Mouse (Mus musculus) cortical plate, adult 2 months (tissue): Measurements from ENCODE around the gene Veph1. TPM values are rescaled to one million over a fixed set of nuclear protein-coding genes. Genes with fewer than 3 reads are reported as not detected.
A peak's percentile ranks its signal among the peaks of the same experiment; 100 is the strongest.

Experiments
- H3K27ac ChIP-seq: fragments of 200-500 bp; 2 replicates; pipeline ENCODE4 v1.5.1; 2012; ENCODE audit warnings: low read length, control low read depth, inconsistent platforms; ENCODE audit not compliant: insufficient read depth
- H3K4me1 ChIP-seq: fragments of 200-500 bp; 2 replicates; pipeline ENCODE4 v1.6.1; 2011; ENCODE audit warnings: low read length; ENCODE audit not compliant: control insufficient read depth, insufficient read depth
- H3K4me3 ChIP-seq: fragments of 200-500 bp; 2 replicates; pipeline ENCODE4 v1.5.1; 2011; ENCODE audit warnings: mild to moderate bottlenecking, low read length, control low read depth; ENCODE audit not compliant: insufficient read depth
- CTCF ChIP-seq: fragments of 200-500 bp; IDR thresholded peaks from 2 replicates; pipeline ENCODE4 v1.5.1; 2011; ENCODE audit warnings: mild to moderate bottlenecking, control low read depth, low read length; ENCODE audit not compliant: insufficient read depth; ENCODE audit errors: extremely low read depth
- POLR2A ChIP-seq: fragments of 200-500 bp; IDR thresholded peaks from 2 replicates; pipeline ENCODE4 v1.6.1; 2011; ENCODE audit warnings: mild to moderate bottlenecking, low read length, control low read depth; ENCODE audit not compliant: insufficient read depth; ENCODE audit errors: extremely low read depth
- polyA plus RNA-seq: library from polyadenylated mRNA; depleted of rRNA; stranded (reverse); fragments of >200 nt; gene quantifications from 2 replicates; pipeline ENCODE4 v1.2.3, GENCODE M21; 2012; rRNA removed

Gene Veph1
- polyA plus RNA-seq = 0.04 and 0.06 TPM in 2 replicates

DNA sequence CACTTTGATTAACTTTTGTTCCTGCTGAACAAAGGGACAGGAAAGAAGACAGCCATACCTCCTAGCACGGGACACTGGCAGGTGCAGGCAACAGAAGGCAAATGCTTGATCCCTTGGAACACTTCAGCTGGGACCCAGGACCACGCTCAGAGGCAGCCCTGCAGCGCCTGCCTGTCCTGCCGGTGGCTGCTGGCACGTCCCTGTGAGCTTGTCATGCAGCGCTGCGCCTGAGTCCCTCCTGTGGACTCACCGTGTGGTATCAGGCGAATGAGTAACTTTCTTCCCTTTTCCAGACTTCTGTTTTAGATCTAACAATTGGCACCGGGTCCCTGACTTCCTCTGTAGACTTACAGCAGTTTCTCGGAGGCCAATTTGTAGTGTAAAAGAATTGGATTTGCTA, at the start of gene Veph1:
TSS of gene Veph1 (minus strand) at position 293 of the 400 bp plus-strand sequence.
- TF ChIP-seq POLR2A (no peak), CTCF (no peak)
- H3K27ac ChIP-seq = no peak within 1 kb of the TSS
- H3K4me3 ChIP-seq = no peak within 1 kb of the TSS
- no peaks in the 10 kb centered on the region for H3K4me1 ChIP-seq

DNA sequence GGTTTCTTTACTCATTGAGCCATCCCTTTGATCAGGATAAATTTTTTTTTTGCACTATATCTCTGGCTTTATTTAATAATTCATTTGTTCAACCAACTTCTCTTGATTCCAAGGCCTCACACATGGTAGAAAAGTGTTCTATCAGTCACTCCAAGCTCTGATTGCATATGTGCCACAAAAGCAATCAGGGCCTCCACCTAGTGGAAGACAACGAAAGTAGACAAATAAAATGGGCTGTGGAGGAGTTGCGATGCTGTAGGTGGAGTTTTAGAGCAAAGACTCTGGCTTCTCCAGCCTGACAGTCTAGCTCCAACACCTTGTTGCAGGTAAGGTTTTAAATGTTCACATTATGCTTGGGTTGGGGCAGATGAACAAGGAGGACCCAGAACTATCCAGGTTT, 44.1 kb upstream of the Veph1 start:
- no peak for TF ChIP-seq CTCF
- no peak for TF ChIP-seq POLR2A
- H3K4me1 ChIP-seq = no peaks in the 10 kb centered on the region

DNA sequence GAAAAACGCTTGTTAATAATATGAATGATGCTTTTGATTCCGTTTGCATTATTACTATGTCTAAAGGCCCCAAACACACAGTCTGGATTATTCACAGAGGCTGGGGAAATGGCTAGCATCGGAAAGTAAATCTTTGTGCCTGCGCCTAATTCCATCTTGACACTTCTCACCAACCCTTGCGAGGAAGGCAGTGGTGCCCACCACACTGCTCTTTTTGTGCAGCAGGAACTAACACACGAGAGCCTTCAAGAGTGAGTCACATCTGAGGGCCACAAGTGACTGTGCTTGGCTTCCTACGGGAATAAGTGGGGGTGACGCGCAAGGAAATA, 35.7 kb upstream of the Veph1 start:
- H3K27ac ChIP-seq = no peak overlapping the region
- no peak overlapping the region for H3K4me3 ChIP-seq
- no peaks in the 10 kb centered on the region; the same call in 1 of the 2 replicates for H3K4me1 ChIP-seq
- no peak for TF ChIP-seq POLR2A
- TF ChIP-seq CTCF = no peak

More for the DNA sequence above, 44.1 kb upstream of the Veph1 start:
- H3K27ac ChIP-seq = no peak overlapping the region
- H3K4me3 ChIP-seq = no peak overlapping the region

DNA sequence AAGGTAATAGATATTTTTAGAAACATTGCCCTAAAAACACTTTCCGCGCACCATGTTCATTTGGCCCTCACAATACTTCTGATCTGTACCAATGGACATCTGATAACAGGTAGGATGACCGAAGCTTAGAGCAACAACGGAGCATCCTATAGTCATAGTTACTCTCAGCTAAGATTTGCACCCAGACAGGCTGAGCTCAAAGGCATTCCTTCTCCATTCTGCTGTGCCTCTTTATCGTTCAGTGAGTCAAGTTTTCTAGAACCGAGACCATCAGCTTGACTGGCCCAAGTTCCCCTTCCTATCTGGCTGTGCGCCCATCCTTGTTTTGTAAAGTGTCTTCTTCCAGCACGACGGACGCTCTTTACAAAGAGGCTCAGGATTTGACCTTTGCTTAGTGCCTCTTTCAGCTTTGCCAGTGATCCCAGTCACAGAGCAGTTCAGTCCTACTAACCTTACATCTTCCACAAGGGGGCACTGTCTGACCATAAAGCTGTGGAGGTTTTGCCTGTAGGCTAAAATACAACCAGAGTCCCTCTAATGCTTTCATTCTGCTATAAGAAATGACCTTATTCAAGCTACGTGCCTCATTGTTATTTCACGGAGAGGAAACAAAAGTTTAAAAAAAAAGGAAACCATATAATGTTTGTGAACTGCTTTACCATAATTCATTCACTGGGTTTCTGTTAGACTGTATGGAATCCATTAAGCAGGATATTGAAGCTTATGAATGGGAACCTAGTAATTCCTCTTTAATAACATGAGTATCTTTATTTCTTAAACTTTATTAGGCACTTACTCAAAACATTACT, 35.2 kb upstream of the Veph1 start:
- no peak overlapping the region for H3K4me3 ChIP-seq
- no peak overlapping the region for H3K27ac ChIP-seq
- H3K4me1 ChIP-seq = no peaks in the 10 kb centered on the region; the same call in 1 of the 2 replicates
- TF ChIP-seq POLR2A (no peak), CTCF (peak; percentile 82)

DNA sequence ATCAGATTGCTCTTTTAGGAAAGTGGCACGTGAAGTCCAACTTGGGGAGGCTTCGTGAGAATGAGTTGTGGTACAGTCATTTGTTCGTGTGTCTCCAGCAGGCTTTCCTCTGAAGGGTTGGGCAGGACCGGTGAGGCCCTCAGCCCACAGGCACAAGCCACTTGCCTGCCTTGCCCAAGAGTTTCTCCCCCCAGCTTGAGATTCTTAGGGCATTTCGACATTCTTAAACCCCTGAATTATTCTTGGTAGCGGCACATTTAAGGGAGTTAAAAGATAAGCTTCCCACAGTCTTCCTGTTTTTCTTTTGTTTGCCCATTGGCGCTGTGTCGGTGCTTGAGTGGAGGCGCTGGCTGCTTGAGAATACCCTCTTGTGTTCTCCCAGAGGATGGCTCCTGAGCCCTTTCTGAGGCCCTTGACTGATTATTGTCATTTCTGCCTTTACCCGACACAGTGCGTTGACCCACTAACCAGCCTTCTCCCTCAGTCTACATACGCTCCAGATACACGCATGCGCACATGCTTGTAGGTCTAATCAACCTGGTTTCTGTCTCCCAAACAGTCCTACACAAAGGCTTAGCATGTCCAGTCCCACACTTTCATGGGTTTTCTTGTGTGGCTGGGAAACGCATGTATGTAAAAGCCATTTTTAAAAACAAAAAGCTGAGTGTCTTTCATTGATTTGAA, 34.4 kb upstream of the Veph1 start:
- no peak for TF ChIP-seq CTCF
- TF ChIP-seq POLR2A = no peak
- H3K4me1 ChIP-seq = no peaks in the 10 kb centered on the region; the same call in 1 of the 2 replicates
- no peak overlapping the region for H3K4me3 ChIP-seq
- H3K27ac ChIP-seq = no peak overlapping the region

DNA sequence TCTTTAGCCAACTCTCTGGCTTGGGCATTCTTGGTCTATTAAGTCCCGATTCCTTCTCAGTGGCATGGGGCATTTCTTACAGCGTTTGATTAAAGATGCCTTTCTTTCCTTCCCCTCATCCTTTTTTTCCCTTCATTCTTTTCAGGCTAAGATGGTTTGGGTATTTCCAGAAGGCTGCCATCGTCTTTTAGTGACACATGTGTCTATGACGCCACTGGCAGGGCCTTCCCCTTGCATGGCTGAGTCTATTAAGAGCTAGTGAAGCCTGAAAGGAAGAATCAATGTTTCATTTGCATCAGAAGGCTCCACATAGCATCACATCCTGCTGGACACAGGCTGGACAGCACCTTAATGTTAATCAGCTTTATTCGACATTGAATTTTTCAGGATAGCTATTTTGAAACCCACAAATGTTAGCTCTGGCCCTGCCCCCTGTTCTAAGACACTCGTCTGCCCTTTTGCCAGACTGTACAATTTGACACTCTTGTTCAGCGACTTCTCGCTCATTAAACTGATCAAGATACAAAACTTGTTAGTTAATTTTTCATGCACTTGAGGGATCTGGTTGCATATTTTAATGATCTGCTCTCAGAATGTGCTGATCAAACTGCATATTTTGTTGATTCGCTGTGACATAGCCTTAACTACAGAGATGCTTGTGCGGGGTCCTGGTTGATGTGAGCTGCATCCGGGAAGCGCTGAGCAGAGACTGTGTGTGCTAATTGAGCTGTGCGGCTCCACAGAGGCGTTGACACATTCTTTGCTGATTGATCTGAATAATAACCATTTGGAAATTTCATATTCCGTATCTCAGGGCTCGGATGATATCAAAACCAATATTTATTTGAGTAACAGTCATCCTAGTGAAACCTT, 29.6 kb upstream of the Veph1 start:
- no peak overlapping the region for H3K4me3 ChIP-seq
- TF ChIP-seq POLR2A (no peak), CTCF (no peak)
- H3K27ac ChIP-seq = no peak overlapping the region
- H3K4me1 ChIP-seq = no peaks in the 10 kb centered on the region

DNA sequence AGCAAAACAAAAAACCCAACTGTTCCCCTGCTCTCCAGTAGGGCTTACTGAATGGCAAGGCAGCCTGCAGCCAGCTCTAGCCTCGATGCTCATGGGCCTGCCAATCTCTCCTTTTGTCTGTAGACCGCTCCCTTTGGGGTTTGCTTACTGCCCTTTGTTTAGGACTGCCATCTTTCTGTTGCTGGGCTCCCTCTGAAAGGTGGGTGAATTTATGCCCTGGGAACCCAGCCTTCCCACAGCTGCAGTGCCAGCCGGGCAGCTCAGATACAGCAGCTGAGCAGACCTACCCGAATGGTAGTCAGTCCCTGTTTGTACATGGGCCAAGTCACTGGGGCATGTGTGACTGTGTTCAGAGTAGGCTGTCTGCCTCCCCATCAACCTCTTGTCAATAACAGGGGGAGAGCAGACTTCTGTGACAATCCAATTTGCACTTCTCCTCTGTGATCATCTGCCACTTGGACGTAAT, 28.9 kb upstream of the Veph1 start:
- H3K4me3 ChIP-seq = no peak overlapping the region
- TF ChIP-seq POLR2A (no peak), CTCF (no peak)
- no peak overlapping the region for H3K27ac ChIP-seq
- no peaks in the 10 kb centered on the region for H3K4me1 ChIP-seq

DNA sequence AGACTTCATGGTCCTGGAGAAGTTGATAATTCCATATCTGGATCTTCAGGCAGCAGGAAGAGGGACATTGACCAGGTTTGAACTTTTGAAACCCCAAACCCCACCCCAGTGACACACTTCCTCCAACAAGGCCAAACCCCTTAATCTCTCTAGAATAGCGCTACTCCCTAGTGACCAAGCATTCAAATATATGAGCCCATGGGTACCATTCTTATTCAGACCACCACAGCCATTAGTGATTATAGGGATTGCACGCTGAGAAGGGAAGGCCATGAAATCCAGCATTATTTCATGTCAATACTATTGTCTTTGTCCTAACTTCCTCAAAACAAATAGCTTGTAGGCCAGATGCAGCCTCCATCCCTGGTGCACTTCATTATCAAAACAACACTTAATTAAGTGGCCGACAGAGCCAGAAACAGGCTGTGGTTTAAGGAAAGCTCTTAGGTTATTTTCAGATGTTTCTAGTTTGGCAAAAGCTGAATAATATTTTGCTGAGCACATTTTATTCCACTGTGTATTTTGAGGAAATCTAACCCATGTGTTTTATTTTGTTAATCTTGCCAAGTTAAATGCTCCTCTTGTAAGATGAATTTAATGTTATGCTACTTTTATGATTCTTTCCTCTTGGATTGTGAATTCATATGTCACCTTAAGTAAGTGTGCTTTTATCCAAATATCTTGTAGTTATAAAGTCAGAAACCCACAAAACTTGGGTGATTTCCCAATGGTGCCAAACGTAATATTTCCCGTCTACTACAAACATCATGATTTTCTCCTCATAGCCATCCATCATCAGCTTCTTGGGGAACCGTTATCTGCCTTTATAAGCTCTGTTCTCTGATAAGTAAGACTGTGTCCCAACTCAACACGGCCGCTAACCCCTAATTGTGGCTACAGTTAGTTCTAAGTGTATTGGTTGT, 18.4 kb upstream of the Veph1 start:
- H3K4me1 ChIP-seq = no peaks in the 10 kb centered on the region
- no peak overlapping the region for H3K27ac ChIP-seq
- no peak for TF ChIP-seq POLR2A
- no peak for TF ChIP-seq CTCF
- H3K4me3 ChIP-seq = no peak overlapping the region
